Mouse (Mus musculus) right cerebral cortex, postnatal 25 days (tissue): ENCODE data around the gene Fgr.

ENCODE experiments used
- DNase-seq: peaks from one replicate; pipeline ENCODE4 v3.0.0; 2022

The Fgr gene

DNA sequence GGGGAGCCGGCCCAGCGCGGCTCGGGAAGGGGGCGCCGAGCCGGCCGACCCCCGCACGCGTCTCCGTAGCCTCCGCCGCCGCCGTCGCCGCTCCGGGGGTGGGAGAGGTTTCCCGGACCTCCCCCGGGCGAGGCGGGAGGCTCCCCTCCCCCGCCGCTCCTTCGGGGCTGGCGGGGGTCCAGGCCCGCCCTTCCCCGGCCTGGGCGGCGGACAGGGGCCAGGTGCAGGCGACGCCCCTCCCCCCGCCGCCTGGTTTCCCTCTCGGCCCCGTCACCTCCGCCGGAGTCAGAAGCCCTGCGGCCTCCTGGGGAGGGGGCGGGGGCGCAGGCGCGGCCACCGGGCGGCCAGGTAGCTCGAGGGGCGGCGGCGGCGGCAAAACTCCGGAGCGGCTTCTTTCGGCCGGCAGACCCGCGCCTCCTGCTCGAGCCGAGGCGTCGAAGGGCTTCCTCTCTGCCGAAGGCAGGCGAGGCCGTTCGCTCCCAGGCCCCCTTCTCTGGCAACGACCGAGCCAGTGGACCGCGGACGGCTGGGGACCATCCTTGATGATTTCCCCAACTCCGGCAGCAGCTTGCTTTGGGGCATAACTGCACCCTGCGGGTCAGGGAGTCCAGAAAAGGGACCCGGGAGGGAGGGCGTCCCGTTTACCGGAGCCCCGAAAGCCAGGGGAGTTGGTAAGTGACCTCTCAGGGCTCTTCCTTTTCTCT is 65.4 kb downstream of the Fgr start:
- no peak for DNase-seq

GRCm38 (mm10) chr4:133039832-133040231 is 65.9 kb downstream of the Fgr start:
- no peak for DNase-seq

- DNase-seq, result no peak
Observed at GRCm38 (mm10) chr4:133040241-133040904, 66.5 kb downstream of the Fgr start.

- DNase-seq, result no peak
Observed at GRCm38 (mm10) chr4:133042244-133042643, 68.3 kb downstream of the Fgr start.

DNA sequence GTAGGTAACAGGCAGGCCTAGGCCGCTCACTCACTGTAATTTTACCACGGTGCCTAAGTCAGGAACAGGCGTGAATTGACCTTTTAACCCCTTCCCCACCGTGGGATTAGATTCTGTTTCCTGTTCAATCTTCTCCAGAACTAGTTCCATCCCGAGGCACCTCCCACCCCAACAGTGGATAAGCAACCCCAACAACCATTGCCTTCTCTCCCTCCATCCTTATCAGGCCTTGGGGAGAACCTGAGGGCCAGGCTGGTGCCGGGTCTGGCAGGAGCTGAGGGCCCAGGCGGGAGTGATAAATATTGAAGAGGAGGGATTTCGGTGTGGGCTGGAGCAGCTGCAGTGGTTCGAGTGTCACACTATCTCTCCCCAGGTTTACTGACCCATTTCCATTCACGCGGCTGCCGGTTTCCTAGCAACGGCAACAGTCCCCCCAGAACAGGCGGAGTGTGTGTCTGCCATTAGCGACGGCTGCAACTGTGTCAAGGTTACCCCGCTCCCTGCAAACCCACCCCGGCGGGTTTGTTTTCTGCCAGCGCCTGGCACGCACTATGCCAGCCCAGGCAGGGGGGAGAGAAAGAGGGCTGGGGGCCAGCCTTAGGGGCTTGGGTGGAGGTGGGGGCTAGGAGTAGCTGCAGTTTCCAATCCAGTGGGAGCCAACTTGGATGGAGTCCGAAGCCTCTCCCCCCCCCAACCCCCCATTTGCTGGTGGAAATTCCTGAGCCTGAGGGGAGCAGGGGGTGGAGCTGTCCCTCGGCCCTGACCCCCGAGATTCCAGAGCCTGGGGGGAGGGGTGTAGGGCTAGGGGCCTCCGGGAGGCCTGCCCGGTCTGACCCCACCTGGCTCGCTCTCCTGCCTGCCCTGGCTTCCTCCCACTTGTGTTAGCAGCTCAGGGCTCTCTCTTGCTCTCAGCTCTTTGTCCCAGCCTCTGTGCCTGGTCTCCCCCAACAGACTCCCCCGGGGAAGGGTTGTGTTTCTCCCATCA is 69.0 kb downstream of the Fgr start:
- DNase-seq, result no peak

DNA sequence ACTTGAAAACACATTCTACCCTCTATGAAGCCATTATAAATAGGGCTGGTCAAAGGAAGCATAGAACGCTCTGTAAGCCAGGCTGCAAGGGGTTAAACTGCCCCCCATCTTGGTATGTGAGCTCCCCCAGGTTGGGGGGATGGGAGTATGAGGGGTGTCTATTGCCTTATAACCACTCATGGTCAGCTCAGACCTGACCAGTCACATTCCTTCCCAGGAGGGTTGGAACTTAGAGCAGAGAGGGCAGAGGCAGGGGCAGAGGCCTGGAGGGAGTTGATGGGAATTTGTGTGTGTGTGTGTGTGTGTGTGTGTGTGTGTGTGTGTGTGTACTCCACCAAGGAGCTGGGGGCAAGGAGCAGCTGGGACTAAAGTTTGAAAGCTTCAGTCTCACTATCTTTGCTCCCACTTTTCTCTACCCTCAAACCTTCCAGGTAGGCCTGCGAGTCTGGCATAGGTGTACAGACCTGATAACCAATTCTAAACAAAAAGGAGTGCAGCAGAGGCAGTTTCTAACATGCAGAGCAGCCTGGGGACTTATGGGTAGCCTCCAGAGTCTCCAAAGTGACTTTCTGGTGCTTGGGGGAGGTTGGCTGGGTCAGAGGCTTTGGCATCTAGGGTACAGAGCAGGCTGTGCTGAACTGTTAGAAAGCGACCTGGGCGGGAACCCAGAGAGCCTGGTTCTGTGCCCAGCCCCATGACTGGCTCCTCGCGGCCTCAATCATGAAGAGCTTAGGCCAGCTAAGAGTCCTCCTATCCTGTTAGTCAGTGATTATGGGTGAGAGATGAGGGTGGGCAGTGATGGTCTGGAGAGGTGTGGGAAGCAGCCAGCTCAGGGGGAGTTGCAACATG is 70.1 kb downstream of the Fgr start:
- no peak for DNase-seq

GRCm38 (mm10) chr4:133044647-133045094 is 70.8 kb downstream of the Fgr start:
- DNase-seq, result no peak

- no peak for DNase-seq
Observed at GRCm38 (mm10) chr4:133045771-133046474, 72.0 kb downstream of the Fgr start.

- no peak for DNase-seq
Observed at GRCm38 (mm10) chr4:133046691-133047352, 72.9 kb downstream of the Fgr start.

DNA sequence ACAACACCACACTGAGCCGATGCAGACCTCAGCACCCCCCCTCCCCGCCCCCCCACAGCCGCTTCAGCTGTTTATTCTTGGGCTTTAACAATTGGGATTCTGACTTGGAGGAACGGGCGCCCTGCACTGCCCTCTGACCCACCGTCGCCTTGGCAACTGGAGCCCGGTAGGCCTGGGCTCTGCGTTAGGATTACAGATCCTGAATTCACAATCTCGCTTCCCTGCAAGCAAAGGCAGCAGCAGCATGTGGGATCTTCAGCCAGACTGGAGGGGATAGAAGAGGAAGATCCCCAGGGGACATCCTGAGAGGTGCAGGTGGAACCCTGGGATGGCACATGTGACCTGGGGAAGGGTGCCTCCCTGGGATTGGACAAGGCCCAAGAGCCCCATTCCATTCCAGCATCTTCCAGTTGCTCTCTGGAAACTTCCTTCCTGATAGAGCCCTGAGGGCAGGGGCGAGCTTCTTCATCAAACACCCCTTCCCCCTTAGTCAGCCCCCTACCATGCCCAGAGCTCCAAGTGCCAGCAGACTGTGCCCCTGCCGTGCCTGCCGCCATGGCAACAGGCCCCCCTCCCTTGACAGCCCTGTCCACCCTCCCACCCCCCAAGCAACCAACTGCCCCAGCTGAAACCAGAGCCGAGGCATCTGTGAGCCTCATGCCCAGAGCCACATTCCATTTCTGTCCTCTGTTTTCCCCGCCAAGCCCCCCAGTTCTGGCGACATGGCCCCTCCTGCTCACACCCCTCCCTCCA is 73.6 kb downstream of the Fgr start:
- DNase-seq, result no peak

DNA sequence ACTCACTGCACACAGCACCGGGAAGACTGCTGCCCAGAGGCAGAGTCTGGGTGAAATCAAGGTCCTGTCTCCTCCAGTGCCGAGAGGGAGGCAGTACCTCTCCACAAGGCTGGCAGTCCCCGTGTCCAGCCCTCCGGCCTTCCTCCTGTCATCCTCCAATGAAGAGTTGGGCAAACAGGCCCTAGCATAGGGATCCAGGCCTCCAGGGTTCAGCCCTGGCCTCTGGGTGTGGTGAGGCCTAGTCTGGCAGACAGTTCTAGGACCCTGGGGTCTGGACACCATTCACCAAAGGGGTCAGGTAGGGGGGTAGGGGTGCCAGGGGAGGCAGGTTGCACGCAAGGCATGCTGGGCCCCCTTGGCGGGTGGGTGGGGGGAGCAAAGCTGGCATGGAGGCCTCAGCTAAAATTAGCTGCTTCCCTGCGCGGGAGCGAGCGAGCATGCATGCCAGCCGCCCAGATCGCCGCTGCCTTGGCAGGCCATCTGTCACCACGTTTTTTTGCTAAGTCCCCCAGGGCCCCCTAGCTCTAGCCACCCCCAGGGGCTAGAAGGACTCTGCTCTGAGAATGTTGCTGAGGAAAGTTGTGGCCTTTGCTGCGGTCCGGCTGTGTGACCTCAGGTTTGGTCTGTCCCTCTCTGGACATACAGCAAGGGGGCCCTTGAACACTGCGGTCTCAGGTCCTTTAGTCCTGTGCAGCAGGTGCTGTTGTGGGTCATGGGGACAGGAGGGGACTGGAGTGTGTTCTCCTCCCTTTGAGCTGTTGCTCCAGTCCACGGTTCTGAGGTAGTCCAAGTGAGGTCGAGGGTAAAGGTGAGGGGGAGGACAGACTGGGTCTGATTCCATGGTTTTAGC is 75.4 kb downstream of the Fgr start:
- DNase-seq, result no peak

DNA sequence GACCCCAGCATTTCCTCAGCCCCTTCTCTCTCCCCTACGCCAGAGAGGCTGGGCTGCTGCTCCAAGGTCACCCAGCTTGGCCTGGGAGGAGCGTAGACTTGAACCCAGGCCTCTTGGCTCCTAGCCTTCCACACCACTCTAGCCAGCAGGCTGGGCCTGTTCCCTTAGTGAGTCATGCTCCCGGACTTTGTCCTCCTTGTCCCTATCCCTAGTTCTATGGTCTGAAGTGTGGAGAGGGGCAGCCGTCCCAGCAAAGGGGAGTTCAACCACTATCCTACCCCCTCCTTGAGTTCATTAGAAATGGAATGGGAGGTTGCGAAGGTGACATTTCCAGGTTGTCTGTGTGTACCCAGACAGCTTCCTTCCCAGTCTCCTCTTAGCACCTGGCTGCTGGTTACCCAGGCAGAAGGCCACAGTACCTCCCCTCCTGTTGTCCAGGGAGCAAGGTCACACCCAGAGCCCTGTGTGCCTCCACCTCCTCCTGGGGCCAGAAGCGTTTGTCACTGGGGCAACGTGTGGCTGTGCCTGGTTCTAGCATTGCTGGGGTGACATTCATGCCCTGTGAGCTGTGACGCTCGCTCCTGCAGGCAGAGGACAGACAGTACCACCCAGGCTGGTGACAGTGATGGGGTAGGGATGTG is 76.4 kb downstream of the Fgr start:
- no peak for DNase-seq

GRCm38 (mm10) chr4:133050837-133051549 is 77.1 kb downstream of the Fgr start:
- DNase-seq, result no peak

DNA sequence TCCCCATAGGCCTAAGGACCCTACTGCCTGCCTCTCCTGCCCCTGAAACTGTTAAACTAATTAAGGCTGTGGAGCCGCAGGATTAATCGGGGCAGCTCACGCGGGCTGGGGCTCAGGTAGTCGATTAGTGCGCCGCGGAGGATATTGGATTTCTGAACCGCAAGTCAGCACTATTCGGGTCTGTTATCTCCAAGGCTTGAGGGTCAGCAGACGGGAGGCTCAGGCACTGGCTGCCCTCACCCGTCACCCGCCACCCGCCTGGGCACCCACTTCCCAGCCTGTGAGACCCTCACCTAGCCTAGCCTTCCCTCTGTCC is 77.6 kb downstream of the Fgr start:
- DNase-seq, result no peak
